Comparison of ENCODE assay signal across 23 mouse cellular contexts in the genomic region with DNA sequence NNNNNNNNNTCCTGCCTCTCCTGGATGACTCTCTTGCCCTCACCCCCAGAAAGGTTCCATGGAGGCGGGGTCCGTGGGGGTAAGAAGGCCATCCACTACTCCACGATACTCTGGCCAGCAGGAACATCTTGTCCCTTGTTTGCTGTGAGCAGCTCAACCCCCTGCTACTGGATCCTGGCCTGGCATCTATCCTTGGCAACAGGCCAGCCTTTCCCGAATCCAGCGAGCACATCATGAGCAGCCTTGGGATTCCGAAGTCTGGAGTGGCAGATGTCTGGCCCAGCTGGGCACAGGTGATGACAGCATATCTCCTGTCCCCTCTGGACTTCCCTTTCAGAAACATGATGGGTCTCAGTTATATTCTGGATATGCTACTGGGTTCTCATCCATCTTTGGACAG. TPM values are rescaled to one million over a fixed set of nuclear protein-coding genes. Genes with fewer than 3 reads are reported as not detected.
DNase-seq lines count a peak whose midpoint lies in the region; ATAC-seq and TF ChIP-seq lines count a peak whose summit lies in the region.
"Had no signal": no experiment of that assay in that cellular context is flagged by ENCODE, and none has a peak within 500 bp of the region (broad histone marks: within the 10 kb centered on the region; RNA-seq: fewer than 3 reads in every experiment).

No protein-coding gene starts in this region.

- ATAC-seq in liver, embryonic 12.5 days: no peak
- ATAC-seq: forebrain, embryonic 16.5 days; midbrain, embryonic 16.5 days had no signal

- no peak overlapping the region for H3K9ac ChIP-seq in liver, adult 2 months (ENCODE audit: low read depth, low read length)
- no peak overlapping the region for H3K9ac ChIP-seq in liver, embryonic 12.5 days
- H3K9ac ChIP-seq: heart, embryonic 13.5 days; hindbrain, embryonic 13.5 days; liver, embryonic 15.5 days had no signal

- H3K79me2 ChIP-seq in liver, adult 2 months (ENCODE audit: control insufficient read depth, insufficient read depth, low read length): peaks cover 3% of the 10 kb centered on the region; the same call in 1 of the 2 replicates

- DNase-seq in adrenal gland, adult (ENCODE audit: inconsistent age in 2 of 2, low spot score in 1 of 2): peak; percentile 52 to 62
- DNase-seq in adrenal gland, postnatal 4 days (ENCODE audit: low spot score in 2 of 2): no peak
- DNase-seq in heart, postnatal 10 days: peak; percentile 28 to 41
- no peak for DNase-seq in heart, adult 8-10 months (ENCODE audit: low spot score)
- peak; percentile 85 for DNase-seq in liver, adult 2 months (ENCODE audit: extremely low read depth, low read depth, low spot score)
- DNase-seq in MN1 (ENCODE audit: low spot score): peak; percentile 59
- no peak for DNase-seq in frontal cortex, postnatal 14 days (ENCODE audit: low spot score in 2 of 2)
- DNase-seq: cerebellum, adult 8-10 months; embryo, embryonic 11 days; gastrocnemius, postnatal 14 days; right cerebral cortex, postnatal 4 days; thymus, adult 18-20 months had no signal

- peak overlapping the region; percentile 58 for H3K27ac ChIP-seq in liver, adult 2 months (replicated peaks; ENCODE audit: insufficient read depth, low read depth, low read length)
- no peak overlapping the region for H3K27ac ChIP-seq in liver, embryonic 12.5 days
- H3K27ac ChIP-seq: heart, embryonic 13.5 days; hindbrain, embryonic 13.5 days; kidney, postnatal 0 days; liver, embryonic 15.5 days had no signal

- 19% methylated on average over 6 of the region's 6 CpGs for WGBS in liver, adult 2 months
- WGBS in liver, embryonic 12.5 days (ENCODE audit: insufficient replicate concordance): 73% methylated on average over 6 of the region's 6 CpGs

- no peaks in the 10 kb centered on the region for H3K36me3 ChIP-seq in liver, adult 2 months (ENCODE audit: control insufficient read depth, insufficient read depth, low read length)
- H3K36me3 ChIP-seq in liver, embryonic 12.5 days: no peaks in the 10 kb centered on the region
- H3K36me3 ChIP-seq: heart, embryonic 13.5 days; hindbrain, embryonic 13.5 days; liver, embryonic 15.5 days had no signal

- TF ChIP-seq CTCF in liver, adult 2 months (IDR thresholded peaks at IDR 0.05; ENCODE audit: low read depth, low read length): no peak

- intact Hi-C loops in heart, postnatal 10 days (cut with DNase I): no loop called here

- no peaks in the 10 kb centered on the region for H3K9me3 ChIP-seq in liver, embryonic 12.5 days (replicated peaks)
- H3K9me3 ChIP-seq: hindbrain, embryonic 13.5 days; liver, embryonic 15.5 days had no signal

- no peak overlapping the region for H3K4me3 ChIP-seq in liver, adult 2 months (ENCODE audit: insufficient read depth, low read depth, low read length)
- no peak overlapping the region for H3K4me3 ChIP-seq in liver, embryonic 12.5 days
- H3K4me3 ChIP-seq: heart, embryonic 13.5 days; hindbrain, embryonic 13.5 days; liver, embryonic 15.5 days had no signal

- H3K4me2 ChIP-seq in liver, embryonic 12.5 days: no peak overlapping the region
- H3K4me2 ChIP-seq: heart, embryonic 13.5 days; hindbrain, embryonic 13.5 days; liver, embryonic 15.5 days had no signal

- no peak for TF ChIP-seq POLR2A in liver, adult 2 months (IDR thresholded peaks at IDR 0.05; ENCODE audit: extremely low read depth, insufficient read depth, low read length)

- no peaks in the 10 kb centered on the region for H3K27me3 ChIP-seq in liver, adult 2 months (ENCODE audit: control insufficient read depth, insufficient read depth, low read length)
- H3K27me3 ChIP-seq in liver, embryonic 12.5 days (replicated peaks): peaks cover 27% of the 10 kb centered on the region
- H3K27me3 ChIP-seq: hindbrain, embryonic 13.5 days had no signal

- H3K4me1 ChIP-seq in liver, adult 2 months (ENCODE audit: control insufficient read depth, insufficient read depth, low read length): peaks cover 13% of the 10 kb centered on the region
- H3K4me1 ChIP-seq in liver, embryonic 12.5 days: peaks cover 8% of the 10 kb centered on the region; the same call in 1 of the 2 replicates
- H3K4me1 ChIP-seq: hindbrain, embryonic 13.5 days had no signal

RNA-seq across cellular contexts. Expression of a gene that starts 3.4 kb away (rescaled TPM):
- total RNA-seq in adrenal gland, postnatal 4 days (2021): 10 to 100 TPM in 1 of 2 experiments, 1 to 10 TPM in 1; 2.2 to 48.2 TPM
- not detected for total RNA-seq in heart, postnatal 10 days (2021)
- total RNA-seq in heart, adult 8-10 months (2022): not detected
- 3,614 and 3,656 TPM in 2 replicates for total RNA-seq in liver, adult 2 months (2014; rRNA removed)
- polyA plus RNA-seq in liver, adult 2 months (2012; rRNA removed): 3,813 and 5,374 TPM in 2 replicates
- polyA plus RNA-seq in liver, embryonic 12.5 days (2016; fragmentation: Nextera tagmentation; extraction: Ambion mirVana): 5.9 and 6.1 TPM in 2 replicates
- total RNA-seq: gastrocnemius, postnatal 14 days; layer of hippocampus, postnatal 25 days; left cerebral cortex, postnatal 36 days; megakaryocyte progenitor cell, adult 5-6 weeks had no signal
- polyA plus RNA-seq: forebrain, embryonic 16.5 days; hindbrain, embryonic 13.5 days; midbrain, embryonic 16.5 days; neural tube, embryonic 11.5 days had no signal

RNA-seq across cellular contexts. Expression of a gene that starts 16.8 kb away (rescaled TPM):
- total RNA-seq in adrenal gland, postnatal 4 days (2021): 10 to 100 TPM; 36.0 to 36.5 TPM
- total RNA-seq in heart, postnatal 10 days (2021): 10 to 100 TPM; 20.5 to 24.6 TPM
- total RNA-seq in heart, adult 8-10 months (2022): 10 to 100 TPM; 11.7 to 16.6 (median 13.8) TPM
- 29.8 and 39.8 TPM in 2 replicates for total RNA-seq in liver, adult 2 months (2014; rRNA removed)
- 26.4 and 28.5 TPM in 2 replicates for polyA plus RNA-seq in liver, adult 2 months (2012; rRNA removed)
- polyA plus RNA-seq in liver, embryonic 12.5 days (2016; fragmentation: Nextera tagmentation; extraction: Ambion mirVana): 77.4 and 77.8 TPM in 2 replicates

RNA-seq across cellular contexts. Expression of a gene that starts 44.0 kb away (rescaled TPM):
- 10 to 100 TPM; 36.8 to 37.2 TPM for total RNA-seq in adrenal gland, postnatal 4 days (2021)
- 10 to 100 TPM; 19.6 to 22.1 TPM for total RNA-seq in heart, postnatal 10 days (2021)
- total RNA-seq in heart, adult 8-10 months (2022): 10 to 100 TPM; 14.3 to 21.5 (median 18.2) TPM
- 1.8 and 3.8 TPM in 2 replicates for total RNA-seq in liver, adult 2 months (2014; rRNA removed)
- 6.0 and 7.2 TPM in 2 replicates for polyA plus RNA-seq in liver, adult 2 months (2012; rRNA removed)
- 6.0 and 6.1 TPM in 2 replicates for polyA plus RNA-seq in liver, embryonic 12.5 days (2016; fragmentation: Nextera tagmentation; extraction: Ambion mirVana)

RNA-seq across cellular contexts. Expression of a gene that starts 53.5 kb away (rescaled TPM):
- 1 to 10 TPM; 1.8 TPM for total RNA-seq in adrenal gland, postnatal 4 days (2021)
- under 1 TPM; 0.64 to 0.77 TPM for total RNA-seq in heart, postnatal 10 days (2021)
- 1 to 10 TPM in 1 of 4 experiments, under 1 TPM in 3; 0.38 to 1.7 (median 0.68) TPM for total RNA-seq in heart, adult 8-10 months (2022)
- total RNA-seq in liver, adult 2 months (2014; rRNA removed): 0.09 and 0.87 TPM in 2 replicates
- 0.61 and 0.86 TPM in 2 replicates for polyA plus RNA-seq in liver, adult 2 months (2012; rRNA removed)
- 3.9 and 4.8 TPM in 2 replicates for polyA plus RNA-seq in liver, embryonic 12.5 days (2016; fragmentation: Nextera tagmentation; extraction: Ambion mirVana)

Comparison
In these comparisons a context has a peak if more than half of its experiments do, and no peak if none do; other contexts are left out.
1. DNase-seq: peak in adrenal gland, adult (2 of 2), heart, postnatal 10 days (2 of 2), liver, adult 2 months (single experiment) and MN1 (single experiment); none in adrenal gland, postnatal 4 days (0 of 2), heart, adult 8-10 months (single experiment) and frontal cortex, postnatal 14 days (0 of 2).
2. RNA of a gene that starts 3.4 kb away (total RNA-seq): 3,614 to 3,656 TPM in liver, adult 2 months; 2.2 to 48.2 TPM in adrenal gland, postnatal 4 days, not detected in heart, postnatal 10 days and not detected in heart, adult 8-10 months; every median in the first group is over 10 times any median in the second.